Mouse (Mus musculus) layer of hippocampus, adult 9-11 months (tissue): ENCODE data around the gene Gm9821.

ENCODE experiments used
- DNase-seq: peaks from one replicate; pipeline ENCODE4 v3.0.0; 2022

Gm9821 gene

GRCm38 (mm10) chr2:91945483-91945882 is at the start of gene Gm9821:
Gene Gm9821 (plus strand): TSS chr2:91945703.
- no peak for DNase-seq

GRCm38 (mm10) chr2:91897968-91898367 is 47.5 kb upstream of the Gm9821 start:
- no peak for DNase-seq

DNA sequence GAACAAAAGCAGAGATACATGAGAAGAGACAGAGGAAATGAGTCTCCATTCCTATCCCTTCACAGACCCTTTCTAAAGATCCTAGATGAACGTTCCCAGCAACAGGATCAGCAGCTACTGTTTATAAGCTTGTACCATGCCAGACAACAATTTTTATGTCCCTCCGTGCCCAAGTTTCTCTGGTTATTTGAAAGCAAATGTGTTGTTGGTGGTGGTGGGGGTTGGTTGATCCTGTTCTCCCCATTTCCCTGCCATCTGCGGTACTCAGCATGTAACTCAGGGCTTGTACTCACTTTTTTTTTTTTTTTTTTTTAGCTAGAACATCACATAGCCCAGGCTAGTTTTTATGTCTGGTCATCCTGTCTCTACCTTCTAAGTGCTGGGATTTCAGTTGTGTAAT is 46.4 kb upstream of the Gm9821 start:
- no peak for DNase-seq

DNA sequence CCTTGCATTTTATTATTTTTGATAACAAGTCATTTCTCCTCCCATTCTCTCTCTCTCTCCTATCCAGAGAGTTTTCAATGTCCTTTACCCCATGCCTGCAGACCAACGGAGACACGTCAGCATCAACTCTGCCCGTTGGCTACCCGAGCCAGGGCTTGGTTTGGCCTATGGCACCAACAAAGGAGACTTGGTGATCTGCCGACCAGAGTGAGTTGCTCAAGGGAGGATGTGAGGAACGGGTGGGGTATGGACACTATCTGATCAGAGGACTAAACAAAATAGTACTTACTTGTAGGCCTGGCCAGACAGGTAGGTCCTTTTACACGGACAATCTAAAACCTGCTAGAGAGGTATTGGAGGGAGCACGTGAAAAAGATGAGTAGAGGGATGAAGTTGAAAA is 45.1 kb upstream of the Gm9821 start:
- no peak for DNase-seq

GRCm38 (mm10) chr2:91902336-91902735 is 43.2 kb upstream of the Gm9821 start:
- no peak for DNase-seq

GRCm38 (mm10) chr2:91903171-91903925 is 42.2 kb upstream of the Gm9821 start:
- DNase-seq, result no peak

- no peak for DNase-seq
Measured at GRCm38 (mm10) chr2:91904618-91905307, 40.7 kb upstream of the Gm9821 start.

DNA sequence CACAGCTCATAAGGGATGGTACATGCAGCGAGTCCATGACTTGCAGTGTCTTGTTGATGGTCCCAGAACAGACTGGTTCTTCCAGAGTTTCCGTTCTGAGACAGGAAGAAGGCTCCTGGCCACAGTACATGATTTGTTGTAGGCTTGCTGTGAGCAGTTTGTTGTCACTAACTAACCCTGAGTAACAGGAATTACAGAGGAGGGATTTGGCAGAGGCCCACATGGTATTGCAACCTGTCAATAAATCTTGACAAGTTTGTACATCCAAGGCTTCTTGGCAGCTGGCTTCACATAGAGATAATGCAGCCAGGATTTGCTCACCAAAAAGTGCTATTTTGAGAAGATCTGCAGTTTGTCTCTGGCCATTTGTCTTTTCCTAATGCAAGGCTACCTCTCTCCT is 39.4 kb upstream of the Gm9821 start:
- DNase-seq, result peak; percentile 41

DNA sequence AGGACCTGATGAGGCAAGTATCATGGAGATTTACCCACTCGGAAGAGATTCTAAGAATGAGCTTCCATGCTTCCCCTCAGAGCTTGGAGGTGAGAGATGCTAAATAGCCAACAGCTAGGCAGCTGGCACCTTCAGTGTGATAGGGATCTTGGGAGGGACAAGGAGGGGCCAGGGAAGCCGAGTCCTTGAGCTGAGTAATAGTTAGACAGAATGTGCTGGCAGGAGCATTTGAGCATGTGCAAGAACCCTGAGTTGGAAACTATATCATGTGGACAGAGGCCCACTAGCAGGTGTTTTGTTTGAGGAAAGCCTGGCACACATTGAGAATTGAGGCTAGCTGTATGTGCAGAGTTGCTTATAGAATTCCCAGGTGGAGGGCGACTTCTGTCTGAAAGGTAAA is 32.9 kb upstream of the Gm9821 start:
- no peak for DNase-seq

GRCm38 (mm10) chr2:91913328-91914110 is 32.0 kb upstream of the Gm9821 start:
- no peak for DNase-seq

DNA sequence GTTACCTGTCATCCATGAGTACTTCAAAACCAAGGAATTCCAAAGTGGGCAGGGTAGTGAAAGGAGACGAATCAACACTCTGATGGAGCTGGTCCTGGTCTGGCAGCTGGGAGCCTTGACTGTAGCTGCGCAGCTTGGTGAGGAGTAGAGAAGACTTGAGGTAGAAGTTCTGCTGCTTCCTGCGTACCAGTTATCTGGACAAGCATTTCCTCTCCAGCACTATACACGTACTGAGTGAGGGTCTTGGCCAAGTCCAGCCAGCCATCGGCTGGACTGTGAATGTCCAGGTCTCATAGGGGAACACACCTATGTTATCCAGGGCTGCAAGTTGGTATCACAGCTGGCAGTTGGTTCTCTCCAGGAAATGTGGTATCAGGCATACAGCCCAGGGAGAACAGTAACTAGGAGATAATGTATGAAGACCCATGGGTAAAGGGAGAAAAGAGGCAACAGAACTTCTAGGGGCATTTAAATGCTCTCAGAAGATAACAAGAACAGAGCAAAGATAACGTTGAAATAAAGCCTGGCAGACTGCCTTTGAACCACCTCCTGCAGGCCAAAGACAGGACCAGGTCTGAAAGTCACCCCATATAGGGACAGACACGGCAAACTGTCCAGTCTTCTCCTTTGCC is 29.0 kb upstream of the Gm9821 start:
- no peak for DNase-seq

- no peak for DNase-seq
Measured at GRCm38 (mm10) chr2:91917096-91917495, 28.4 kb upstream of the Gm9821 start.

DNA sequence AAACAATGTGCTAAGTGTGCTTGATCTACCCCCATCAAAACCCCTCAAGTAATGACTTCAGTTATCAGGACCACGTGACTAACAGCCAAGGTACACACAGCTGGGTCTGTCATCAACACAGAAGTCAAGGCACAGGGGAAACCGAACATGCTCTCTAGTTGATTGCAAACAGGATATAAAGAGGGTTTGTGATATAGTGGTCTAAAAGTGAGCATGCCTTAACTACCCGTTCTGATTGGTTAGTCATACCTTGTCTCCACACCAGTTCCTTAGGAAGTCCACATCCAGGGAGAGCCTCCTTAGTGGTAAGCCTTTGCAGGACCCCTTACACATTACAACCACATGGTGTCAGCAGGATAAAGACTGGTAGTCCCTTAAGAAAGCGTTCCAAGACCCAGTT is 25.4 kb upstream of the Gm9821 start:
- no peak for DNase-seq

DNA sequence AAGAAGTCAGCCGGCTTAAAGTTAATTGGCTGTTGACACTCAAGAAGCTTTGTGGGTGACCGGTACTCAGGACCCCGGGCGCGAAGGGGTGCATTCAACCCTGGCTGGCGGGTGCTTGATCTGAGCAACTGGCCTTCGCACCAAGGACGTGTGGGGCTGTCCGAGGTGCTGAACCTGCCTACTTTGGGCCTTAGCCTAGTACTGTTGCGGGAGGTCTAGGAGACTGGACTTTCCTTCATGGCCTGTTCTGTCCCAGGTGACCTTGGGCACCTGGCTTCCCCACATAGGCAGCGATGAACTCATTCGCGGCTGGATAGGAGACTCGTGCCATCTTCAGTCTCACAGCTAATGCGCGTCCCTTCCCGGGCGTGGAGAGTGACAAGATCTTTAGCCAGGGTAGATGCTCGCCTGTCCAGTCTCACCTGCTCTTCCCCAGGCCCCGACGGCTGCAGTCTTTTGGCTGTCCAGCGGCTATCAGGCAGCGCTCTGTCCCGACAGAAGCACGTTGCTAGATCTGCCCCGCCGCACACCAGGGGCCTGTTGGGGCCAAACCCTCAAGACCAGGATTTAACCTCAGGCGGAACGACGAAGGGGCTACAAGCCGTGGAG is 24.2 kb upstream of the Gm9821 start:
- DNase-seq, result peak; percentile 23

DNA sequence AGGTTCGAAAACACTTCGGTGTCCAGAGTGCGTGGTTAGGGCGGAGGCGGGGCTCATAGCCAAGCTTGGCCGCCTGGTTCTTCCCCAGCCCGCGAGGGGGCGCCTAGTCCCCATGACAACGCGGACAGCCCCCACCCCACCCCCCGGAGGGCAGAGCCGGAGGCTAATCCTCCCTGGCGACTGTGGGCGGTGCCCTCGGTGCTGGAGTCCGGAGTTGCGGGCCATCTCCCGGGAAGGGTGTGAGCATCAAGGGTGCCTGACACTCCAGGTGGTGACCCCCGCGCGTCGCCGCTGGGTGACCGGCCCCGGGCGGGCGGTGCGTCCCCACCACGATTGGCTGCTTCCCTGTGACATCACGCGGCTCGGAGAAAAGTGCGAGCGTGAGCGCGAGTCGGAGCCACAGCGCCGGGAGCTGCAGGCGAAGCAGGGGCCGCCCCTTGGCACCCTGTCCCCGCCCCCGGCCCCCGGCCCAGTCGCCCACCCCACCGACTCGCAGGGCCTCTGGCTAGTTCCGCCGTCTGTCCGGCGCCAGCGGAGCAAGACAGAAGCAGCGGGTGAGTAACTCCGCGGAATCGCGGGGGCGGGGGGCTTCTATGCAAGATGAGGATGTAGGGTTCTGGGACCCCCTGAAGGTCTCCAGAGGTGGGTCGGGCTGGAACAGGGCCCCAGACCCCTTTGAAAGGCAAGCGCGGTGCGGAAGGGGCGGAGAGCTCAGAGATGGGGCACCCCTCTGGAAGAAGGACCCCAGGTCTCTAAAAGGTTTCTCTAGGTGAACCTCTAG is 23.5 kb upstream of the Gm9821 start:
- peak; percentile 73 for DNase-seq

GRCm38 (mm10) chr2:91922586-91923414 is 22.7 kb upstream of the Gm9821 start:
- no peak for DNase-seq

- peak; percentile 63 for DNase-seq
Measured at GRCm38 (mm10) chr2:91923415-91924337, 21.8 kb upstream of the Gm9821 start.

DNA sequence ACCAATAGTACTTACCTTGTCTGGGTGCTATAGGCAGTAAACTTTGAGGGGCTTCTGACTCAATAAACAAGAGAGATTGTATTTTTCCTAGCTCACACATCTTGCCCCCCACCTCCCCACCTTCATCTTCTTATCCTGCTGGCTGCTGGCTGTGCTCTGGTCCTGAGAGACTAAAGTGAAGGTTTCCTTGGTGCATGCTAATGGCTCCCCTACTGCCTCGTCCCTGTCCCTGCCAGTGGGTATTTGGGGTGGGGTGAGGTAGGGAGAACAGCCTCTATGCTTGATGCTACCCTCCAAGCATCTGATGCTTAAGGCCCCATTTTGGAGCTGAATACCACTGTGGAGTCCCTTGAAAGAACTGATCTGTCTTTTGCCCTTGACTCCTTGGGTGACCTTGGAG is 20.8 kb upstream of the Gm9821 start:
- DNase-seq, result peak; percentile 8

DNA sequence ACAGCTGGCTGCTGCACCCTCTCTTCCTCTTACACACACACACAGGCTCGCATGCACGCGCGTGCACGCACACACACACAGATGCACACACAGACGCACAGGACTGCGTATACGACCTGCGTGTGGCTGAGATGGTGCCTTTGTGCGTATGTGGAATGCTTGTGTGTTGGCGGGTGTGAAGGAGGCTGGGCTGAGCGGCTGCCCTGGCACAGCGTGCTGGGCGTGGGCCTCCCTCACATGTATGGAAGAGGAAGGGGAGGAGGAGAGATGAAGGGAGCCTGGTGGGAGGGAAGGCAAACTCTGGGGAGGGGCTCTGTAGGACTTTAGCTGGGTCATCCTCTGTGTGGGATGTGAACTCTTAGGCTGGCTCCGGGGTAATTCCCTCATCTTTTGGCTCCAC is 20.1 kb upstream of the Gm9821 start:
- DNase-seq, result peak; percentile 66

DNA sequence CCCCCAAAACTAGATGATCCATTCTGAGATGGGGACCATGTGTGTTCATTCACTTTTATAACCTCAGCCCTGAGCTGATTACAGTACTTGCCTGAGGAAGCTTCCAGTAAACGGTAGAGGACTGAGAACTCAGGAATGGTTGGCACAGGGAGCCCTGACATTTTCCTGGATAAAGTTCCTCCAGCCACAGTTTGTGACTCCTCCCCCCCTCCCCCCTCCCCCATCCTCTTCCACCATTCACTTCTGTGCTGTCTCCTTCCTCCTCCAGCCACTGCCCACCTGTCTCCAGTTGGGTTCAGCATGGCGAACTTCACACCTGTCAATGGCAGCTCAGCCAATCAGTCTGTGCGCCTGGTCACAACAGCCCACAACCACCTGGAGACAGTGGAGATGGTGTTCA is 18.6 kb upstream of the Gm9821 start, which contains the start of gene Chrm4:
TSS of gene Chrm4 (plus strand) at position 301 of the 400 bp plus-strand sequence.
- DNase-seq, result no peak
